Mouse (Mus musculus): ENCODE measurements around the gene Pdzrn4. TPM values are rescaled to one million over a fixed set of nuclear protein-coding genes. Genes with fewer than 3 reads are reported as not detected.

The Pdzrn4 gene
- polyA plus RNA-seq, 2 experiments: 1.4 to 1.9 TPM

DNA sequence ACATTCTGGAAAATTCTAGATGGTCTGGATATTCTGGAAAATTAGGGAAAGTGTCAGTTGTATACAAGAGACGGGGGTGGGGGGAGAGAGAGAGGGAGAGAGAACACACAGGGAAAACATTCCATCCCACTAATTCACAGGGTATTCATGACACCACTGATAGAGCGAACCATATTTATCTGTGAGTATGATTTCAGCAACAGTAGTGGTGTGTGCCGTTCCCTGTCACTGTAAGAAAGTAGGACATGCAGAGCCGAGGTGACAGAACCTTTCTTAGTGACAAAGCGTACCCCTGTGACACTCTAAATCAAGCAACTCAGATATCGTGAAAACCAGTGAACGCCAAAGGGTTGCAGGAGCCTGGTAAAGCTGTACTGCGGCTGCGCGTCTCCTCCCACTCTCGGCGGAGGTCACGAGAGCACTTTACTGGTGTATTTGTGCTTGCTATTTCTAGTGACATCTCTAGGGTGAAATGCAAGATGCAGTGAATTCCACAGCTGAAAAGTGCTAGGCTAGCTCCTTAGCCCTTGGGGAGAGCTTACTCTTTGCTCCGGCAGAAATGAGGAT, 237.4 kb downstream of the Pdzrn4 start:
- WGBS: 83% methylated on average over 14 of the region's 14 CpGs
- H3K36me3 ChIP-seq (ENCODE audit: control insufficient read depth, insufficient read depth, low read length): no peaks in the 10 kb centered on the region

DNA sequence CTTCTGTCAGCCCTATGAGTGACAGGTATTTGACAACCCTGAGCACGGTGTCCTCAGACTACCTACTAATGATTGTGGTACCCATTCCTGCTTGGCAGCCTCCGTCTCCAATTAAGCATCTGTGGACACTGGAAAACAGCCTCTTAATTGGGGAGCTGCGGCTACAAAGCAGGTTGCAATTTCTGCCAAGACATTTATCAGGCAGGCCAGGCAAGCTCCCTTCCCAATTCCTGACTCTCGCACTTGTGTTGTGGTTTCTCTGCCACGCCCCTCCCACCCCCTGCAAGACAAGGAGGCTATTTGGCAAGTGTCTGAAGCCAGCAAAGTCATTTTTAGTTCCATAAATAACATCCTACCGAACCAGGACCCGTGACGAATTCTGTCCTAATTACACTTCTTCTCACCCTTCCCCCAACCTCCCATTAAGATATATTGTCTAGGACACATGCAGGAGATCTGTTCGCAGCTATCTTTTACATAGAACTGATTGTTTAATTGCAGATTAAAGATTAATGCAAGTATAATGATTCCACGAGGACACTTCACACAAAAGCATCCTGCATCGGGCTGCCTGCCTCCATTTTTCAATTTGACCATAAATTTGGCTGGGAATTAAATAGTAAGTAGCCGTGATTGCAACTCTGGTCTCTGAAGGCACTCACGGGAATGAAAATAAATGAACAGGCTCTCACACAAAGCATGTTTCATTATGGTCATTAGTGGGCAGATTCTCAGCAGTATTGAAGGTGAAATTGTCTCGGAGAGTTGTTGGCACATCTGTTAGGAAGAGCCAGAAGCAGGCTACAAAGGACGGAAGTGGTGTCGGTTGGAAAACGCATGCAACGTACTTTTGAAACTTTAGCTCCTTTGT, 243.8 kb downstream of the Pdzrn4 start:
- H3K4me3 ChIP-seq (replicated peaks; ENCODE audit: low read length): no peak overlapping the region
- TF ChIP-seq POLR2A (IDR thresholded peaks at IDR 0.05; ENCODE audit: borderline replicate concordance, extremely low read depth, insufficient read depth, insufficient read length): no peak
- H3K9ac ChIP-seq (ENCODE audit: low read depth, low read length, severe bottlenecking): no peak overlapping the region
- no peak overlapping the region for H3K27ac ChIP-seq (replicated peaks; ENCODE audit: low read depth, low read length)
- no peak overlapping the region for H3K4me2 ChIP-seq (replicated peaks; ENCODE audit: low read depth, low read length, severe bottlenecking)
- DNase-seq (ENCODE audit: low spot score) (no peak), ATAC-seq (ENCODE audit: low FRiP score, low read depth) (no peak)
- no peaks in the 10 kb centered on the region for H3K4me1 ChIP-seq (ENCODE audit: control insufficient read depth, insufficient read depth, low read length)
- H3K9me3 ChIP-seq (ENCODE audit: control insufficient read depth, low read length): no peaks in the 10 kb centered on the region
- no peaks in the 10 kb centered on the region for H3K27me3 ChIP-seq (ENCODE audit: control insufficient read depth, insufficient read depth, low read length)
- no peaks in the 10 kb centered on the region for H3K36me3 ChIP-seq (ENCODE audit: control insufficient read depth, insufficient read depth, low read length)
- 61% methylated on average over 18 of the region's 18 CpGs for WGBS

More for the DNA sequence above, 237.4 kb downstream of the Pdzrn4 start:
- Histone ChIP-seq H3K27ac (replicated peaks; ENCODE audit: low read depth, low read length) (no peak overlapping the region), H3K9ac (ENCODE audit: low read depth, low read length, severe bottlenecking) (no peak overlapping the region), H3K4me1 (ENCODE audit: control insufficient read depth, insufficient read depth, low read length) (no peaks in the 10 kb centered on the region), H3K4me3 (replicated peaks; ENCODE audit: low read length) (no peak overlapping the region), H3K27me3 (ENCODE audit: control insufficient read depth, insufficient read depth, low read length) (no peaks in the 10 kb centered on the region), H3K4me2 (replicated peaks; ENCODE audit: low read depth, low read length, severe bottlenecking) (no peak overlapping the region), H3K9me3 (ENCODE audit: control insufficient read depth, low read length) (no peaks in the 10 kb centered on the region)
- no peak for DNase-seq (ENCODE audit: low spot score)
- no peak for ATAC-seq (ENCODE audit: low FRiP score, low read depth)
- TF ChIP-seq POLR2A (IDR thresholded peaks at IDR 0.05; ENCODE audit: borderline replicate concordance, extremely low read depth, insufficient read depth, insufficient read length): no peak

DNA sequence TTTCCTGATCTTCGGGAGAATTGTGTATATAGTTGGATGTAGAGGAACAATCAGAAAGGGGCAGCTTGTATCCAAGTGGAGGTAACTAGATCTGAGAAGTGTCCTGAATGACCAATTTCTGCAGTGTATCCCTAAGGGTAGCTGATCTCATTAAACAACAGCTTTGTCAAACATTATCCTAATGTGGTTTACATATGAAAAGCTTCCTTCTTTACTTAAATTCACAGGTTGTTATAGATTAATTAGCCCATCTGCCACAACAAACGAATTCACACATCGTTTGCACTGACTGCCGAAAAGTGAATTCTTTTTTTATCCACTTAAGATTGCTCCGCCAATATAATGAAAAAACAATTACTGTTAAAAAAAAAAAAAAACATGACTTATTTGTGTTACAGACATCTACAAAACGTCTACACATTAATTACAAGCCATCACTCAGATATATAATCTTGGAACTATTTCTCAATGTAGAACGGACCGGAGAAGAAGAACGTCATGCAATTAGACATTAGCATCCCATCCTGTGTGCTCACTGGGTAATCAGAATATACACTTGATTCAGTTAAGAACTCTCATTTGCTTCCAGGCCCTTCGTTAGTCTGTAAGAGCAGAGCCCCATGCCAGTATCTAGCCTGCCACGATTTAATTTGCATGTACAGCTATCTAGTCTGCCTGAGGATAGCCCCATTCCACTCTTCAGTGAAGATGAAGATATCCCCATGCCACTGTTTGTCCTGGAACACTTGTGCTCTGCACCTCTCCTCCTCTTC, 274.8 kb downstream of the Pdzrn4 start:
- Histone ChIP-seq H3K27me3 (ENCODE audit: control insufficient read depth, insufficient read depth, low read length) (no peaks in the 10 kb centered on the region), H3K4me1 (ENCODE audit: control insufficient read depth, insufficient read depth, low read length) (no peaks in the 10 kb centered on the region), H3K36me3 (ENCODE audit: control insufficient read depth, insufficient read depth, low read length) (no peaks in the 10 kb centered on the region), H3K4me2 (replicated peaks; ENCODE audit: low read depth, low read length, severe bottlenecking) (no peak overlapping the region), H3K4me3 (replicated peaks; ENCODE audit: low read length) (no peak overlapping the region), H3K9ac (ENCODE audit: low read depth, low read length, severe bottlenecking) (no peak overlapping the region), H3K27ac (replicated peaks; ENCODE audit: low read depth, low read length) (no peak overlapping the region), H3K9me3 (ENCODE audit: control insufficient read depth, low read length) (no peaks in the 10 kb centered on the region)
- DNase-seq (ENCODE audit: low spot score): no peak
- ATAC-seq (ENCODE audit: low FRiP score, low read depth): no peak
- TF ChIP-seq POLR2A (IDR thresholded peaks at IDR 0.05; ENCODE audit: borderline replicate concordance, extremely low read depth, insufficient read depth, insufficient read length): no peak
- 80% methylated on average over 11 of the region's 11 CpGs for WGBS

DNA sequence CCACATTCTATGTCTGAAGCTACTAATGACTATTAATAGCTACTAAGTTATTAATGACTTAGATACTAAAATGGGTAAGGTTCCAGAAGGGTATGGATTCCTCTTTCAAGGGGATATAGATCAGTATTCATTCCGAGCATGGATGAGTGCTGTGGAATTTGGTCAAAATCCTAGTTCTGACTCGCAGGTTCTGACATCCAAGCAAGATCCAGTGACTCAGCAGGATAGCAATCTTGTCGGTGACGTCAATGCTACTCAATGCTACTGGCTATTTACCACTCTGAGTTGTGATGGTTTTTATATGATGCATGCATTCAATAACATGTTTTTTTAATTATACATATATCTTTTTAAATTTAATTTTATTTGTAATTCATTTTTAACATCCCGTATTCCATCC, 279.4 kb downstream of the Pdzrn4 start:
- WGBS: 77% methylated on average over 5 of the region's 5 CpGs

DNA sequence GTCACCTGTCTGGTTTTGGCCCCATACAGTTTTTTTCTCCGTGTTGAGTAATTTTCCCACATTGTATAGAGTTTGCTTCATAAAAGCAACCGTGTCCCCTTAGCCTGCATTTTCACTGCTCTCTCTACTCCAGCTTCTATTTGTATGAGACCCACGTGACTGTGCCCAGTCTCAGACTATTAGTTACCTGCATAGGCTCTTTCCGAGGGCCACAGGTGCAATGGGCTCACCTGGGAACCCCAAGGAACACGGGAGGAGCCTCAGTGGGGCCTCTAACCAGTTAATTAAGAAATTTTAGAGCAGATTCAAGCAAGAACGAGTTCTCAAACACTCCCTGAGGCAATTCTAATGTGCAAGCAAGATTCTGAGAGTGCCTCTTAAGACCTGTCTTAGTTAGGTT, 281.7 kb downstream of the Pdzrn4 start:
- no peak for ATAC-seq (ENCODE audit: low FRiP score, low read depth)
- no peak for DNase-seq (ENCODE audit: low spot score)
- Histone ChIP-seq H3K9ac (ENCODE audit: low read depth, low read length, severe bottlenecking) (no peak overlapping the region), H3K4me2 (replicated peaks; ENCODE audit: low read depth, low read length, severe bottlenecking) (no peak overlapping the region), H3K27me3 (ENCODE audit: control insufficient read depth, insufficient read depth, low read length) (no peaks in the 10 kb centered on the region), H3K9me3 (ENCODE audit: control insufficient read depth, low read length) (no peaks in the 10 kb centered on the region), H3K4me1 (ENCODE audit: control insufficient read depth, insufficient read depth, low read length) (peaks cover 3% of the 10 kb centered on the region; the same call in 1 of the 2 replicates), H3K27ac (replicated peaks; ENCODE audit: low read depth, low read length) (no peak overlapping the region), H3K4me3 (replicated peaks; ENCODE audit: low read length) (no peak overlapping the region), H3K36me3 (ENCODE audit: control insufficient read depth, insufficient read depth, low read length) (no peaks in the 10 kb centered on the region)
- WGBS: 55% methylated on average over 6 of the region's 6 CpGs
- TF ChIP-seq POLR2A (IDR thresholded peaks at IDR 0.05; ENCODE audit: borderline replicate concordance, extremely low read depth, insufficient read depth, insufficient read length): no peak

More for the DNA sequence above, 279.4 kb downstream of the Pdzrn4 start:
- Histone ChIP-seq H3K9me3 (ENCODE audit: control insufficient read depth, low read length) (no peaks in the 10 kb centered on the region), H3K9ac (ENCODE audit: low read depth, low read length, severe bottlenecking) (no peak overlapping the region), H3K4me2 (replicated peaks; ENCODE audit: low read depth, low read length, severe bottlenecking) (no peak overlapping the region), H3K27ac (replicated peaks; ENCODE audit: low read depth, low read length) (no peak overlapping the region), H3K4me1 (ENCODE audit: control insufficient read depth, insufficient read depth, low read length) (peaks cover 1% of the 10 kb centered on the region; the same call in 1 of the 2 replicates), H3K36me3 (ENCODE audit: control insufficient read depth, insufficient read depth, low read length) (no peaks in the 10 kb centered on the region), H3K27me3 (ENCODE audit: control insufficient read depth, insufficient read depth, low read length) (no peaks in the 10 kb centered on the region), H3K4me3 (replicated peaks; ENCODE audit: low read length) (no peak overlapping the region)
- ATAC-seq (ENCODE audit: low FRiP score, low read depth): no peak
- DNase-seq (ENCODE audit: low spot score): no peak
- TF ChIP-seq POLR2A (IDR thresholded peaks at IDR 0.05; ENCODE audit: borderline replicate concordance, extremely low read depth, insufficient read depth, insufficient read length): no peak
